Mouse (Mus musculus) cortical plate, adult 2 months (tissue): ENCODE measurements around the gene B4galt3.

ENCODE experiments used
- CTCF ChIP-seq: fragments of 200-500 bp; IDR thresholded peaks from 2 replicates; pipeline ENCODE4 v1.5.1; 2011; ENCODE audit warnings: mild to moderate bottlenecking, control low read depth, low read length; ENCODE audit not compliant: insufficient read depth; ENCODE audit errors: extremely low read depth
- POLR2A ChIP-seq: fragments of 200-500 bp; IDR thresholded peaks from 2 replicates; pipeline ENCODE4 v1.6.1; 2011; ENCODE audit warnings: mild to moderate bottlenecking, low read length, control low read depth; ENCODE audit not compliant: insufficient read depth; ENCODE audit errors: extremely low read depth

DNA sequence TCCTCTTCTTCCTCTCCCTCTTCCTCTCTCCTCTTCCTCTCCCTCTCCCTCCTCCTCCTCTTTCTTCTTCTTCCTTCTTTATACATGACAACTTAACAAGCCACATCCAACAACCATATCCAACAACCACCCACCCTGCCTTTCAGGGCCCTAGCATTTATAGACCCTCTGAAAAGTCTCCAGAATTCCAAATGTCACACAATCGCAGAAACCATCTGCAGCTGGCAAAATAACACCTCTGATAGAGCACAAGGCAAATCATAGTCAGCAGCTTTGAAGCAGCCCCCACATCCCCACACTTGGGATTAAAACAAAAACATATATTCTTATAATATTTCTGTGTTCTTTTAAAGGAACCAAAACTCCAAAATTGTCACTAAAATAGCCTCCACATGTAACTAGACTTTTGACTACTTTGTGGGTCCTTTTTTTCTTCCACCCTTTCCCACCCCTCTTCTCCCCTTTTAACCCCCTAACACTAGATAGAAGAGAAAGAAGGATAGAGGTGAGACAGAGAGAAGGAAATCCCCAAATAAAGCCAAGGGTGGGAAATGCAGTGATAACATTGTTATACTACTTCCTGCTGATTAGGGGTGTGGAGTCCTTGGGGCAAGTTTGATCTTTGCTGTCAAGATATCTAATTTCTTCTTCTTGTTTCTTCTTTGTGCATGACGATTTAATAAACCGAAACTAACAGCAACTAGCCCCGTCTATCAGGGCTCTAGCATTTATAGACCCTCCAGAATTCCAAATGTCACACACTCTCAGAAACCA, 4.0 kb upstream of the B4galt3 start:
- TF ChIP-seq POLR2A (no peak), CTCF (no peak)
